ENCODE assay signal across 16 mouse cellular contexts in genomic region chr9:27227458-27227857, GRCm38 (mm10).
DNase-seq lines count a peak whose midpoint lies in the region; TF ChIP-seq lines count a peak whose summit lies in the region.
"Had no signal": no experiment of that assay in that cellular context is flagged by ENCODE, and none has a peak within 500 bp of the region (broad histone marks: within the 10 kb centered on the region; RNA-seq: fewer than 3 reads in every experiment).

No protein-coding gene starts in this region.

- H3K4me1 ChIP-seq in CH12.LX (ENCODE audit: control insufficient read depth in 1 of 2, insufficient read depth in 2 of 2), result peaks cover 5 to 26% of the 10 kb centered on the region in 2 experiments
- no peaks in the 10 kb centered on the region for H3K4me1 ChIP-seq in limb, embryonic 10.5 days

- TF ChIP-seq CTCF in CH12.LX (conservative IDR thresholded peaks at IDR 0.05 in 1 of 2, IDR thresholded peaks at IDR 0.05 in 1 of 2; ENCODE audit: low read depth in 2 of 2, low read length in 2 of 2), result no peak

- no peak for TF ChIP-seq RAD21 in CH12.LX (IDR thresholded peaks at IDR 0.05; ENCODE audit: low read depth, low read length)

- no peak for TF ChIP-seq POLR2A in CH12.LX (IDR thresholded peaks at IDR 0.05; ENCODE audit: low read depth, low read length)

- DNase-seq in CH12.LX (ENCODE audit: extremely low read depth), result no peak
- peak; percentile 2 for DNase-seq in limb, embryonic 10.5 days (ENCODE audit: low spot score)
- DNase-seq in right cerebral cortex, adult 2 months (ENCODE audit: low spot score in 2 of 2), result no peak
- DNase-seq in lung, postnatal 36 days, result no peak
- DNase-seq: adrenal gland, adult 2 months; adrenal gland, adult 8-10 months; adrenal gland, postnatal 10 days; adrenal gland, postnatal 14 days; adrenal gland, postnatal 25 days; adrenal gland, postnatal 36 days; B cell, adult 2 months; cerebellum, adult 11 months; cerebellum, adult 11-12 months; cerebellum, adult 18-20 months; cerebellum, adult 2 months had no signal

- H3K4me3 ChIP-seq in CH12.LX (replicated peaks in 1 of 3; ENCODE audit: low read depth in 2 of 3, low read length in 2 of 3, poor library complexity in 1 of 3), result no peak overlapping the region
- H3K4me3 ChIP-seq in limb, embryonic 10.5 days, result no peak overlapping the region

- dilution Hi-C loops in CH12.LX (cut with MboI; ENCODE audit: extremely low pct_ligation_motif_present, extremely low pct_unique_long_range_greater_than_20kb, low sequenced_read_pairs), result no loop called here

- 91% methylated on average over 7 of the region's 7 CpGs for WGBS in limb, embryonic 10.5 days

- TF ChIP-seq EP300 in CH12.LX (IDR thresholded peaks at IDR 0.05; ENCODE audit: low read length), result peak; percentile 69

- H3K27ac ChIP-seq in CH12.LX (ENCODE audit: insufficient read depth, low read depth), result no peak overlapping the region
- H3K27ac ChIP-seq in limb, embryonic 10.5 days, result no peak overlapping the region

- H3K4me2 ChIP-seq in CH12.LX (ENCODE audit: insufficient read depth, low read depth, poor library complexity, severe bottlenecking), result no peak overlapping the region

- H3K9ac ChIP-seq in CH12.LX (ENCODE audit: insufficient read depth, low read depth), result no peak overlapping the region

- no peaks in the 10 kb centered on the region for H3K36me3 ChIP-seq in CH12.LX (replicated peaks in 1 of 2; ENCODE audit: control insufficient read depth in 1 of 2, insufficient read depth in 1 of 2, low read length in 1 of 2)
- no peaks in the 10 kb centered on the region for H3K36me3 ChIP-seq in limb, embryonic 10.5 days
- H3K36me3 ChIP-seq: G1E had no signal

- H3K79me2 ChIP-seq in CH12.LX (replicated peaks; ENCODE audit: control insufficient read depth, extremely low read depth, insufficient read depth, poor library complexity, severe bottlenecking), result no peaks in the 10 kb centered on the region

- H3K9me3 ChIP-seq in CH12.LX (replicated peaks; ENCODE audit: low read length), result peaks cover 6% of the 10 kb centered on the region
- no peaks in the 10 kb centered on the region for H3K9me3 ChIP-seq in limb, embryonic 10.5 days (replicated peaks)

- in situ Hi-C loops in CH12.LX (cut with MboI; ENCODE audit: low pct_ligation_motif_present, low pct_unique_long_range_greater_than_20kb, low sequenced_read_pairs), result no loop called here

- H3K27me3 ChIP-seq in CH12.LX (replicated peaks), result no peaks in the 10 kb centered on the region
- no peaks in the 10 kb centered on the region for H3K27me3 ChIP-seq in limb, embryonic 10.5 days (ENCODE audit: low read depth, poor library complexity, severe bottlenecking)

TF ChIP-seq in CH12.LX, 34 proteins besides CTCF, POLR2A, EP300 and RAD21:
- TF ChIP-seq TCF12 (IDR thresholded peaks at IDR 0.05; ENCODE audit: low read depth, low read length), result no peak
- TF ChIP-seq JUN (IDR thresholded peaks at IDR 0.05; ENCODE audit: insufficient read depth, low read depth, low read length), result peak; percentile 54
- TF ChIP-seq MAZ (IDR thresholded peaks at IDR 0.05; ENCODE audit: low read depth, low read length), result no peak
- peak; percentile 86 for TF ChIP-seq JUND (conservative IDR thresholded peaks at IDR 0.05; ENCODE audit: low read depth, low read length)
- TF ChIP-seq IRF4 (IDR thresholded peaks at IDR 0.05; ENCODE audit: low read depth, low read length), result peak; percentile 76
